In the genomic region with DNA sequence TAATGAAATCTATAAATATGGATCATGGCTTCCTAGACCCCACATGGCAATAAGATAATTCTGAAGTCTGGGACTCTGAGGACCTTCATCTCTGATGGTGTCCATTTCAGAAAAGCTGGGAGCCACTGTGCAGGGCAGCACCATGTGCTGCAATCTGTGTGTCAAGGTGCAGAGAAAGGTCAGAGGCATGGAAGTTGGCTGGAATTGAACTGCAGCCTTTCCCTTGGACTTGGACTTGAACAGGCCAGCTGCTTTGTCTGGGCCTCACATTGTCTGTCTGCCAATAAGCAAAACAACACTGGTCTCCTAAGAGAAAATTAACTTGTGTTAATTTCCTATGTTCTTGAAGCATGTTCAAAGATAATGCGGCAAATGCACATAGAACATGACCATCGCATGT, we compare ENCODE assay signal across 30 mouse cellular contexts.
"Had no signal": no experiment of that assay in that cellular context is flagged by ENCODE, and none has a peak within 500 bp of the region (broad histone marks: within the 10 kb centered on the region; RNA-seq: fewer than 3 reads in every experiment).

No protein-coding gene starts in this region.

- ATAC-seq: liver, embryonic 12.5 days; lung, postnatal 0 days; midbrain, embryonic 13.5 days; midbrain, embryonic 15.5 days; midbrain, embryonic 16.5 days had no signal

- H3K4me2 ChIP-seq: limb, embryonic 12.5 days; limb, embryonic 13.5 days; limb, embryonic 15.5 days; liver, embryonic 11.5 days; liver, embryonic 12.5 days; liver, embryonic 13.5 days; liver, embryonic 15.5 days; lung, embryonic 14.5 days; lung, embryonic 15.5 days; midbrain, embryonic 12.5 days; midbrain, embryonic 13.5 days; midbrain, embryonic 15.5 days; neural tube, embryonic 12.5 days had no signal

- H3K4me3 ChIP-seq: left cerebral cortex, adult 2 months; limb, embryonic 10.5 days; limb, embryonic 12.5 days; limb, embryonic 13.5 days; limb, embryonic 15.5 days; liver, embryonic 12.5 days; liver, embryonic 13.5 days; liver, embryonic 15.5 days; lung, embryonic 15.5 days; megakaryocyte, embryonic 14.5 days; midbrain, embryonic 12.5 days; midbrain, embryonic 13.5 days; midbrain, embryonic 15.5 days; myocyte; neural tube, embryonic 12.5 days had no signal

- H3K27ac ChIP-seq: left cerebral cortex, adult 2 months; limb, embryonic 10.5 days; limb, embryonic 12.5 days; limb, embryonic 13.5 days; limb, embryonic 15.5 days; liver, embryonic 12.5 days; liver, embryonic 13.5 days; liver, embryonic 14.5 days; liver, embryonic 15.5 days; lung, embryonic 15.5 days; macrophage; midbrain, embryonic 12.5 days; midbrain, embryonic 13.5 days; midbrain, embryonic 15.5 days; neural tube, embryonic 12.5 days had no signal

- H3K9ac ChIP-seq: limb, embryonic 12.5 days; limb, embryonic 13.5 days; limb, embryonic 15.5 days; liver, embryonic 12.5 days; liver, embryonic 13.5 days; liver, embryonic 14.5 days; liver, embryonic 15.5 days; lung, embryonic 14.5 days; lung, embryonic 15.5 days; midbrain, embryonic 12.5 days; midbrain, embryonic 13.5 days; midbrain, embryonic 15.5 days; neural tube, embryonic 12.5 days had no signal

- H3K36me3 ChIP-seq: limb, embryonic 10.5 days; limb, embryonic 12.5 days; limb, embryonic 13.5 days; limb, embryonic 15.5 days; liver, embryonic 12.5 days; liver, embryonic 13.5 days; liver, embryonic 15.5 days; lung, embryonic 15.5 days; midbrain, embryonic 12.5 days; midbrain, embryonic 13.5 days; midbrain, embryonic 15.5 days; neural tube, embryonic 12.5 days had no signal

- H3K27me3 ChIP-seq: limb, embryonic 12.5 days; limb, embryonic 15.5 days; liver, embryonic 13.5 days; liver, embryonic 15.5 days; lung, embryonic 15.5 days; megakaryocyte, embryonic 14.5 days; midbrain, embryonic 12.5 days; midbrain, embryonic 15.5 days; neural tube, embryonic 12.5 days had no signal

- DNase-seq: left cerebral cortex, postnatal 4 days; liver; liver, embryonic 13.5 days; lung, adult 18-20 months; lung, adult 2 months; lung, embryonic 14.5 days; lung, postnatal 10 days; lung, postnatal 14 days; lung, postnatal 36 days; lung, postnatal 4 days; midbrain, embryonic 14.5 days had no signal

- H3K9me3 ChIP-seq: limb, embryonic 10.5 days; limb, embryonic 12.5 days; limb, embryonic 13.5 days; limb, embryonic 15.5 days; liver, embryonic 12.5 days; liver, embryonic 13.5 days; liver, embryonic 15.5 days; lung, embryonic 15.5 days; megakaryocyte, embryonic 14.5 days; midbrain, embryonic 12.5 days; midbrain, embryonic 13.5 days; midbrain, embryonic 15.5 days; neural tube, embryonic 12.5 days had no signal
